Mouse (Mus musculus) hindbrain, embryonic 15.5 days (tissue): ENCODE data around the gene Rpl11. TPM values are rescaled to one million over a fixed set of nuclear protein-coding genes. Genes with fewer than 3 reads are reported as not detected.
A peak's percentile ranks its signal among the peaks of the same experiment; 100 is the strongest.
"Not testable (repeated sequence)": the region's sequence is repeated elsewhere in the genome, so short reads cannot be mapped to it uniquely, and the experiment has no call there.

Source experiments
- ATAC-seq: fragments of 200-750 bp; cut with Nextera tagmentation; 2 replicates; pipeline ENCODE4 v1.8.0; 2017; ENCODE audit warnings: low read depth, moderate number of reproducible peaks, moderate TSS enrichment; ENCODE audit not compliant: low FRiP score
- H3K27ac ChIP-seq: fragments of 300-500 bp; sonication (generic); replicated peaks from 2 replicates; pipeline ENCODE4 v1.5.1; 2015; ENCODE audit warnings: mild to moderate bottlenecking, inconsistent platforms
- H3K27me3 ChIP-seq: fragments of 300-500 bp; sonication (generic); 2 replicates; pipeline ENCODE4 v1.6.1; 2015; ENCODE audit warnings: control low read depth, inconsistent platforms
- H3K36me3 ChIP-seq: fragments of 300-500 bp; sonication (generic); 2 replicates; pipeline ENCODE4 v1.6.1; 2015; ENCODE audit warnings: control low read depth, inconsistent platforms
- H3K4me1 ChIP-seq: fragments of 300-500 bp; sonication (generic); replicated peaks from 2 replicates; pipeline ENCODE4 v1.6.1; 2015; ENCODE audit warnings: control low read depth, inconsistent platforms
- H3K4me2 ChIP-seq: fragments of 300-500 bp; sonication (generic); 2 replicates; pipeline ENCODE4 v1.6.1; 2015; ENCODE audit warnings: moderate library complexity, mild to moderate bottlenecking, inconsistent platforms
- H3K4me3 ChIP-seq: fragments of 300-500 bp; sonication (generic); 2 replicates; pipeline ENCODE4 v1.5.1; 2015; ENCODE audit warnings: mild to moderate bottlenecking, inconsistent platforms
- H3K9ac ChIP-seq: fragments of 300-500 bp; sonication (generic); 2 replicates; pipeline ENCODE4 v1.6.1; 2015; ENCODE audit warnings: inconsistent platforms
- H3K9me3 ChIP-seq: fragments of 300-500 bp; sonication (generic); 2 replicates; pipeline ENCODE4 v1.6.1; 2016; ENCODE audit warnings: control low read depth, inconsistent platforms
- WGBS: fragments of 180-500 bp; shearing (Covaris S2); methylation state at CpG from one replicate; pipeline ENCODE4 v1.1.7; 2015; 5-methylcytosine and 5-hydroxymethylcytosine counted together
- polyA plus RNA-seq: library from polyadenylated mRNA; unstranded; fragments of >200 nt; fragmentation: Nextera tagmentation; extraction: Ambion mirVana; gene quantifications from 2 replicates; pipeline ENCODE4 v1.2.1, GENCODE M21; 2015

The Rpl11 gene
- polyA plus RNA-seq, 1 experiment from 2014 or later: 257 TPM

DNA sequence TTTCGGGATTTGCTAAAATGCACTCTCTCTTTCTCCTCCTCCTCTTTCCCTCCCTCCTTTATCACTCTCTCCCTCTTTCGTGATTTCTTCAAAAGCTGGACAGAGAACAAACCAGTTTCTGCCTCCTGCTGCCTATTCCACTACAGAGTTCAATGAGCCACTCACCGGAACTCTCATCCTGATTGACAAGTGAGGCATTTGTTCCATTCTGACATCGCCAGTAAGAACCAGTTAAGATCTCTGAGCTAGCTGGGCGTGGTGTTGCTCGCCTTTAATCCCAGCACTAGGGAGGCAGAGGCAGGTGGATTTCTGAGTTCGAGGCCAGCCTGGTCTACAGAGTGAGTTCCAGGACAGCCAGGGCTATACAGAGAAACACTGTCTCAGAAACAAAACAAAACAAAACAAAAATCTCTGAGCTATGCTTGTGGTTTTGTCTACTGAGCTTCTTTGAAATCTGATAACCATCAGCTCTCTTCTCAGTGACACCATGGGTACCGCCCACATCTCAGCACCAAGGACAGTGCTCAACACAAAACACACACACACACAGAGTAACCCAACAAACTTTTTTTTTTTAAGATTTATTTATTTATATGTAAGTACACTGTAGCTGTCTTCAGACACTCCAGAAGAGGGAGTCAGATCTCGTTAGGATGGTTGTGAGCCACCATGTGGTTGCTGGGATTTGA, 6.7 kb upstream of the Rpl11 start:
- ATAC-seq, H3K36me3 ChIP-seq, H3K4me1 ChIP-seq, H3K9me3 ChIP-seq, H3K27ac ChIP-seq, H3K9ac ChIP-seq, H3K4me3 ChIP-seq, H3K4me2 ChIP-seq, H3K27me3 ChIP-seq: not testable (repeated sequence)
- WGBS: 68% methylated on average over 9 of the region's 9 CpGs

DNA sequence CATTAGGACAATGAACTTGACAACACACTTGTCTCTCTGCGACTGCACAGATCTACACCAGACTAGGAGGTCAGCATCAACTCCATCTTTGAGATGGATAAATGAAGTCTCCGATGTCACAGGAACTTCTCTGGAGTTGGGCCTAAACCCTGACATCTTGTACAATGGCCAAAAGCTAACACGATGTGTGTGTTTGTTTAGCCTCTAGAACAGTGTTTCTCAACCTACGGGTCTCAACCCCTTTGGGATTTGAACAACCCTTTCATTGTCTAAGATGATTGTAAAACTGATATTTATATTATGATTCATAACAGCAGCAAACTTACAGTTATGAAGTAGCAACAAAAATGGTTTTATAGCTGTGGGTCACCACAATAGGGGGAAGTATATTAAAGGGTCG, 4.7 kb upstream of the Rpl11 start:
- Histone ChIP-seq H3K4me3 (no peak overlapping the region), H3K9me3 (no peaks in the 10 kb centered on the region), H3K4me1 (no peaks in the 10 kb centered on the region), H3K36me3 (no peaks in the 10 kb centered on the region), H3K27ac (no peak overlapping the region), H3K27me3 (no peaks in the 10 kb centered on the region), H3K4me2 (no peak overlapping the region), H3K9ac (no peak overlapping the region)
- 89% methylated on average over 5 of the region's 5 CpGs for WGBS
- ATAC-seq: no peak

DNA sequence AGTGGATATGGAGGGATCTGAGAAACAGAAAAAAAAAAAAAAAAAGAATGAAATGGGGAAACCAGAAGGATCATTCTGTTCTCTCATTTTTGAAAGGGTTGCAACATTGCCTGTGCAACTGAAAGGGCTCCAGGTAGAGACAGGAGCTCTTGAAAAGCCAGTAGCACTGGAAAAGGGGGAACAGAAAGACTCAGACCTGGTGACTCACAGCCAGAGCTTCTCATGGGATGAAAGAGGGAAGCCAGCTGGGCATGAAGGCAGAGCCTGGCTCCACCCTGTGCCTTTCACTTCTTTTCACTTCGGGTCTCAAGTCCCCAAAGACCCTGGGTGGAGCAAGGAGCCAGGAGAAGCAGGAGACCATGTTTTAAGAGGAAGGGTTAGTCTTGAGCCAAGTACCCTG, 2.8 kb upstream of the Rpl11 start:
- H3K9ac ChIP-seq: no peak overlapping the region
- H3K9me3 ChIP-seq: no peaks in the 10 kb centered on the region
- 38% methylated on average over 1 of the region's 1 CpGs for WGBS
- no peak for ATAC-seq
- H3K4me2 ChIP-seq: no peak overlapping the region
- H3K27ac ChIP-seq: no peak overlapping the region
- no peak overlapping the region for H3K4me3 ChIP-seq
- 0 out of 2 replicates have a peak, but pooled peaks cover 5% of the 10 kb centered on the region for H3K36me3 ChIP-seq
- peaks cover 12% of the 10 kb centered on the region for H3K4me1 ChIP-seq
- no peaks in the 10 kb centered on the region for H3K27me3 ChIP-seq

DNA sequence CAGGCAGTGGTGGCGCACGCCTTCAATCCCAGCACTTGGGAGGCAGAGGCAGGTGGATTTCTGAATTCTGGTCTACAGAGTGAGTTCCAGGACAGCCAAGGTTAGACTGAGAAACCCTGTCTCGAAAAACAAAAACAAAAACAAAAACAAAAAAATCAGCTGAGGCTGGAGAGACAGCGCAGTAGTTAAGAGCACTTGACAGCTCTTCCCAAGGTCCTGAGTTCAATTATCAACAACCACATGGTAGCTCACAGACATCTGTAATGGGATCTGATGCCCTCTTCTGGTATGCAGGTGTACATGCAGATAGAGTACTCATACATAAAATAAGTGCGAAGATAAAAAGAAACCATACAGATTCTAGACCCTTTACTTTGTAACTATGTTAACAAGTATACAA, 615 bp upstream of the Rpl11 start:
- Histone ChIP-seq H3K4me1 (peaks cover 20% of the 10 kb centered on the region), H3K27me3 (no peaks in the 10 kb centered on the region), H3K4me3 (no peak overlapping the region), H3K4me2 (no peak overlapping the region), H3K27ac (no peak overlapping the region), H3K36me3 (peaks cover 24% of the 10 kb centered on the region), H3K9ac (no peak overlapping the region), H3K9me3 (no peaks in the 10 kb centered on the region)
- 83% methylated on average over 5 of the region's 5 CpGs for WGBS
- ATAC-seq: no peak

DNA sequence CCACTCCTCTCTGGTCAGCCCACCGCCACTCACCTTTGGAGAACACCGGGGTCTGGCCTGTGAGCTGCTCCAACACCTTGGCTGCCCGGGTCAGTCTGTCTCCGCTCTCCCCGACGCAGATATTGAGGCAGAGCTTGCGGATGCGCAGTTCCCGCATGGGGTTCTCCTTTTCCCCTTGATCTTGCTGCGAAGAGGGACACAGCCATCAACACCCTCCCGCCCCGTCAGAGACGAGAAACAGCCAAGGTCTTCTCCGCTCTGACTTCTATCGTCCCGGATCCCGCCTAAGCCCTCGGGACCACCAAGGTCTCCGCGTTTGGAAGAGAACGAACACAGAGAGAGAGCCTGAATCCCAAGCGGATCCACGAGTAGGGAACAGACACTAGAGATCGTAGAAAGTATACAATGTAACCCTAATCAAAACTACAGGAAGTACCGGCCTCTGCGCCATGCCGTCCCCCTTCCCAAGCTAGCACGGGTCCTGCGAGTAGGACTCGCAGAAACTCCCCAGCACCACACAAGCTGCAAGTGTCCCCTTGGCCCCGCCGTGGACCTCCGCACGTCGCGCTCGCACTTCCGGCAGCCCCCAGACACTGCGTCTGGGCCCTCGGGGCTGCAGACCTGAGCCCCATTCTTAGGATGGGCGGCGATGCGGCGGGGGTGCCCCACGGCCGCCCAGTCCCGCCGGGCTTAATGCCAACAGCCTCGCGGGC, 538 bp downstream of the Rpl11 start:
- Histone ChIP-seq H3K4me3 (peak overlapping the region; percentile 90), H3K27me3 (no peaks in the 10 kb centered on the region)

DNA sequence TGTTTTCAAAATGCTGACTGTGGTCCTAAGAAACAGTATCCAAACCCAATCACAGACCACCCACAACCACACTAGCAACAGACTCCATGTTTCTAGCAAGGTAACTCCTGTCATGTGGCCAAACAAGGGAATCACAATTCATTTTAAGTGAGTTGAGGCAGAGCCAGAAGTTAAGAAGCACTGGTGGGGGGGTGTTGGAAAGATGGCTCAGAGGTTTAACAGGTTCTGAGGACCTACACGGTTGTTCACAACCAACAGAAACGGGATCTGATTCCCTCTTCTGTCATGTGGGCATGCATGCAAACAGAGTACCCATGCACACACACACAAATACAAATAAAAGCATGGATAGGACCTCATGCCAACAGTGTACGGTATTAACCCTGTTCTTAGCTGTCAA, 1.2 kb downstream of the Rpl11 start:
- Histone ChIP-seq H3K9me3 (no peaks in the 10 kb centered on the region), H3K36me3 (peaks cover 31% of the 10 kb centered on the region), H3K4me1 (peaks cover 20% of the 10 kb centered on the region), H3K4me2 (peak overlapping the region; percentile 88), H3K9ac (peak overlapping the region; percentile 97), H3K4me3 (peak overlapping the region; percentile 90), H3K27me3 (no peaks in the 10 kb centered on the region), H3K27ac (no peak overlapping the region)
- ATAC-seq: no peak
- WGBS: 5% methylated on average over 3 of the region's 3 CpGs

More for the DNA sequence above, 538 bp downstream of the Rpl11 start:
- H3K27ac ChIP-seq: peak overlapping the region; percentile 90
- peak overlapping the region; percentile 88 for H3K4me2 ChIP-seq
- WGBS: under 1% methylated on average over 50 of the region's 50 CpGs
- no peaks in the 10 kb centered on the region for H3K9me3 ChIP-seq
- ATAC-seq: peak; percentile 88
- peaks cover 20% of the 10 kb centered on the region for H3K4me1 ChIP-seq
- peaks cover 31% of the 10 kb centered on the region for H3K36me3 ChIP-seq
- H3K9ac ChIP-seq: peak overlapping the region; percentile 97

DNA sequence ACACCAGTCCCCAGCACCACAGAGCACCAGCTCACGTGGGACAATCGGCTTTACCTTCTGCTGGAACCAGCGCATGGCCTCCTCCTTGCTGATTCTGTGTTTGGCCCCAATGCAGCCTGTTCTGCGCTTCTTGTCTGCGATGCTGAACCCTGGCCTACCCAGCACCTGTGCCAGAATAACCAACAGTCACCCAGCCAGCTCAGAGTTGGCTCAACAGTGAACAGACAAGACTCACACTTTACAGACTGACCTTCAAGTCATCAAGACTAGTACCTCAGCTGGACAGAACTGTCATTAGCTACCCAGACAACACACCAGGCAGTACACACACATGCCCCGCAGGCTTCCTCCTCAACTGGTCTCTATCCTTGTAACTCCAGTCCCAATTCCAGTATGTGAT, 3.0 kb downstream of the Rpl11 start:
- Histone ChIP-seq H3K9ac (no peak overlapping the region), H3K36me3 (peaks cover 35% of the 10 kb centered on the region), H3K4me3 (no peak overlapping the region), H3K4me1 (peaks cover 20% of the 10 kb centered on the region), H3K9me3 (no peaks in the 10 kb centered on the region), H3K4me2 (no peak overlapping the region), H3K27me3 (no peaks in the 10 kb centered on the region), H3K27ac (no peak overlapping the region)
- ATAC-seq: no peak
- whole genome bisulfite sequencing: 95% methylated on average over 6 of the region's 6 CpGs

DNA sequence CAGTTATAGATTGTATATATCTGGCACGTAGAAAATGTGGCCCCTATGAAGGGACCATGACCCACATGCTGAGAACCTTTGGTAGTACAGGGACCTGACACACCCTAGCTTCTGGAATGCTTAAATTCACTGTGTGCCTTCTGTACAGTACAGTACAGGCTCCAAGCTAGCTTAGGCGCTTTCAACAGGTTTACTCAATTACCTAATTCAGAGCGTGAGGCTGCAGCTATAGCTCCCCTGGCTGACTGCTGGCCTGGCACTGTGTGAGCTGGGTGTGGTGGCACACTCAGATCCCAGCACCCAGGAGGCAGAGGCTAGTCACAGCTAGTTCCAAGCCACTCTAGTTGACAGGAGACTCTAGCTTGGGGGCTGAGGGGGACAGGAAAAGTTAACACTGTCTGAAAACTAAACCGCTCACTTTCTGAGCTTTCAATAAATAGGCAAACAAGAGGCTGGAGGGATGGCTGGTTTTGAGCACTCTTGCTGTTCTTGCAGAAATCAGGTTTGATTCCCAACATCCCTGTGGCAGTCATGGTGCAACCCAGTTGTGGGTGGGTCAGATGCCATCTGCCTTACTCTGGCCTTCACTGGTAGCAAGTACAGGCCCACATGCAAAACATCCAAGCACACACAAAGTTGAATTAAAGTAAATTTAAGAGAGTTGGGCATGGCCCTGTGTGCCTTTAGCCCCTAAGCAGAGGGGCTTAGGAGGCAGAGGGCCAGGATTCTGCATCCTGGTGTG, 4.8 kb downstream of the Rpl11 start:
- no peak overlapping the region for H3K27ac ChIP-seq
- WGBS: 76% methylated on average over 4 of the region's 4 CpGs
- no peak overlapping the region for H3K4me2 ChIP-seq
- H3K36me3 ChIP-seq: peaks cover 35% of the 10 kb centered on the region
- peaks cover 20% of the 10 kb centered on the region for H3K4me1 ChIP-seq
- H3K9ac ChIP-seq: no peak overlapping the region
- no peak overlapping the region for H3K4me3 ChIP-seq
- H3K9me3 ChIP-seq: no peaks in the 10 kb centered on the region
- ATAC-seq: no peak
- no peaks in the 10 kb centered on the region for H3K27me3 ChIP-seq

DNA sequence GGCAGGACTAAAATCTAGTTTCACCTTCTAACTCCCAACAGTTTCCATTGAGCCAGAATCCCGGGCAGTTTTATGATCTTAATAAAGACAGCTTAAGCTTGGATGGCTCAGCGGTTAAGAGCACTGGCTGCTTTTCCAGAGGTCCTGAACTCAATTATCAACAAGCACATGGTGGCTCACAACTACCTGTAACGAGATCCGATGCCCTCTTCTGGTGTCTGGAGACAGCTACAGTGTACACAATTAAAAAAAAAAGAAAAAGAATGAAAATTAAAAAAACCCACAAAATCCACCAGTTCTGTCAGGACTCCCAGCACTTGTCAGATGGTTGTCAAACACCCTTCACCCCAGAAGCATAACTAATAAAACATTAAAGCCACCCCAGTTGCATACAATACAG, 5.6 kb downstream of the Rpl11 start:
- Histone ChIP-seq H3K9me3 (no peaks in the 10 kb centered on the region), H3K27ac (no peak overlapping the region), H3K27me3 (no peaks in the 10 kb centered on the region), H3K4me2 (no peak overlapping the region), H3K9ac (no peak overlapping the region), H3K36me3 (peaks cover 35% of the 10 kb centered on the region), H3K4me3 (no peak overlapping the region), H3K4me1 (peaks cover 20% of the 10 kb centered on the region)
- 60% methylated on average over 4 of the region's 4 CpGs for WGBS
- ATAC-seq: no peak

DNA sequence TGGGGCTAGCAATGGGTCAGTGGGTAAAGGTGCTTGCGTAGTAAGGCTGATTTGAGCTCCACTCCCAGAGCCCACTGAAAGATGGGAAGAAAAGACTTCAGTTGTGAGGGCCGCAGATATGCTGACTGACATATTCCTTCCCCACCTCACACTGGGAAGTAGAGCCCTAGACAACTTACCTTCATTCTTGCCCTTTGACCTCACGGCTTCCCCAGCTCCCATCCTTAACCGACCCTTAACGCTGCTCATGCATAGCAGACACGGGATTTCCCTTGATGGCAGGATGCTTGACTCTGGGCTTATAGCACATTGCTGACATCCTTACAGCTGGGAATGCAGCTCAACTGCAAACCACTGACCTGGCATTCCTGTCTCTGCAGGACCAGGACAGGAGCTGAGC, 6.3 kb downstream of the Rpl11 start:
- Histone ChIP-seq H3K4me3 (no peak overlapping the region), H3K27ac (no peak overlapping the region), H3K4me1 (peaks cover 16% of the 10 kb centered on the region), H3K9me3 (no peaks in the 10 kb centered on the region), H3K4me2 (no peak overlapping the region), H3K36me3 (peaks cover 35% of the 10 kb centered on the region), H3K27me3 (no peaks in the 10 kb centered on the region), H3K9ac (no peak overlapping the region)
- 76% methylated on average over 6 of the region's 6 CpGs for WGBS
- ATAC-seq: no peak

DNA sequence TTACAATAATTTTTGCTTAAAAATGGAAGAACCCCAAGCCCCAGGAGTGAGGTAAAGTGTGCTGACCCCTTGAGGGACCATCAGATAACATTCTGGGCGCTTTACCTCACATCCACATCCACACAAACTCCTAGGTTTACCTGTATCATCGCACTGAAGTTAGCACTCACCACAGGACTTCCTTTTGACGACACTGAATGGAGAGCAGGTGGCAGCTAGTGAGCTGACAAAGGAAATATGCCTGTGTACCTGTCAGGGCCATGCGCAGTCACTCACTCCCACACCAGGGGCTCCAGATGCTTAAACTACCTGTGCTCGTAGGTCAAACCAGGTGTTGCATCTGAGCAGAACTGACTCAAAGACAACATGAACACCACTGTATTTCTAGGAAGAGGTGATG, 8.1 kb downstream of the Rpl11 start:
- H3K4me1 ChIP-seq: no peaks in the 10 kb centered on the region
- WGBS: 91% methylated on average over 5 of the region's 5 CpGs
- ATAC-seq: no peak
- no peak overlapping the region for H3K4me2 ChIP-seq
- no peak overlapping the region for H3K4me3 ChIP-seq
- H3K27me3 ChIP-seq: no peaks in the 10 kb centered on the region
- no peaks in the 10 kb centered on the region for H3K9me3 ChIP-seq
- H3K27ac ChIP-seq: no peak overlapping the region
- no peak overlapping the region for H3K9ac ChIP-seq
- peaks cover 21% of the 10 kb centered on the region for H3K36me3 ChIP-seq

DNA sequence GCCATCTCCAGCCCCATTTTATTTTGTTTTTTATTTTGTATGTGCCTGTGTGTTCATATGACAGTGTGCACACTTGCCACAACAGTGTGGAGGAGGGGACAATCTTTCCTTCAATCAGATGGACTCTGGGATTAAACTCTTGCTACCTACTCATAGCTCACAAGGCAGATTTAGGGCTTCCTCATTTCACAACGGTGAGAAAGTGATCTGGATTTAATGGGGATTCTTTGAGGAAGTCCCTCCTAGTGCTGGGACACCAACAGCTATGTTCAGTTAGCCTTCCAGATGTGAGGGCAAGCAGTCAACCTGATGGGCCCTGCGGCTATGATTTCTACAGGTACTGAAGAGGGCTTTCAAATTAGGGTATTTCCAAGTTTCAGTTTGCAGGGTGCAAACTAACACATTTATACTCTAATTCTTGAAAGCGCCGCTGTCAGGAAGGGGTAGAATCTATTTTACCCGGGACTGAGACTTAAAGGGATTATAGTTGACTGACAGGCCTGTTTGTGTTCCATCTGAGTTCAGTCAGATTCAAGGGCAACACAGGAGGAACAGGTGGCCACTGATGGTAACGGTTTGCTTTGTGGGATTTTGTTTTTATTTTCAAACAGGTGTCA, 9.3 kb downstream of the Rpl11 start:
- no peak overlapping the region for H3K4me2 ChIP-seq
- peaks cover 12% of the 10 kb centered on the region; the same call in 1 of the 2 replicates for H3K36me3 ChIP-seq
- 90% methylated on average over 6 of the region's 6 CpGs for WGBS
- no peak overlapping the region for H3K9ac ChIP-seq
- no peaks in the 10 kb centered on the region for H3K27me3 ChIP-seq
- no peak overlapping the region for H3K4me3 ChIP-seq
- H3K9me3 ChIP-seq: no peaks in the 10 kb centered on the region
- no peaks in the 10 kb centered on the region for H3K4me1 ChIP-seq
- H3K27ac ChIP-seq: no peak overlapping the region
- ATAC-seq: no peak
